8 mouse cellular contexts compared by ENCODE assay signal in the genomic region with DNA sequence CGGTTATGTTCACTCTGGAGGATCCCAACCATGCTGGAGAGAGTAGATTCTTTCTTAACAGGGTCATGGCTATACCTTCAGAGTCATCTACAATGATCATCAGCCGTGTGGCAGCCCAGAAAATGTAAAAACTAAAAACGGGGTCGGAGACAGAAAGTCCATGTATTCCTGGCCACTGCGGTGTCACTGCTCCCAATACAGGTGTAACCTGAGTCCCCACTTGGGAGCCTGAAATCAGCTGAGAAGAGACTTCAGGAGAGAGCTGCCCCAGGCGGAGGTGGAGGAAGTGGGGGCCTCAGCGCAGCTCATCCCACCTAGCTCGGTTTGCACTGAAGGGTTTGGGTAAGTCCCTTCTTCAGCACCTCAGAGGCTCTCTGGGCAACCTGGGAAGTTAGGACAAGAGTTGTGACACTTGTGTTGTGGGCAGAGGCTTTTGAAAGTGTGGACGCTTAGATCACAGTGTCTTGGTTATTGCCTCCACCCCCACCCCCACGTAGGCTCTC. TPM values are rescaled to one million over a fixed set of nuclear protein-coding genes. Genes with fewer than 3 reads are reported as not detected.
DNase-seq lines count a peak whose midpoint lies in the region; ATAC-seq and TF ChIP-seq lines count a peak whose summit lies in the region.
"Had no signal": no experiment of that assay in that cellular context is flagged by ENCODE, and none has a peak within 500 bp of the region (broad histone marks: within the 10 kb centered on the region; RNA-seq: fewer than 3 reads in every experiment).

No protein-coding gene starts in this region.

- peaks cover 2% of the 10 kb centered on the region; the same call in 1 of the 2 replicates for H3K4me1 ChIP-seq in lung, postnatal 0 days (ENCODE audit: insufficient read depth, low read depth, low read length)
- H3K4me1 ChIP-seq in embryonic facial prominence, embryonic 15.5 days: peaks cover 26% of the 10 kb centered on the region
- peaks cover 28% of the 10 kb centered on the region for H3K4me1 ChIP-seq in limb, embryonic 13.5 days
- H3K4me1 ChIP-seq in stomach, embryonic 15.5 days: peaks cover 6% of the 10 kb centered on the region; the same call in 1 of the 2 replicates

- 49% methylated on average over 10 of the region's 10 CpGs for WGBS in lung, postnatal 0 days
- 36% methylated on average over 10 of the region's 10 CpGs for WGBS in embryonic facial prominence, embryonic 15.5 days
- 42% methylated on average over 10 of the region's 10 CpGs for WGBS in limb, embryonic 13.5 days
- 45% methylated on average over 10 of the region's 10 CpGs for WGBS in stomach, embryonic 15.5 days

- ATAC-seq in lung, postnatal 0 days: peak; percentile 4; the same call in 1 of the 2 replicates
- ATAC-seq in embryonic facial prominence, embryonic 15.5 days (ENCODE audit: insufficient number of reproducible peaks, low FRiP score, low TSS enrichment, low read depth): no peak
- no peak for ATAC-seq in limb, embryonic 13.5 days (ENCODE audit: low FRiP score, low read depth)
- no peak for ATAC-seq in stomach, embryonic 15.5 days (ENCODE audit: insufficient read depth, low FRiP score, low read depth)

- peak overlapping the region; percentile 44 for H3K9ac ChIP-seq in lung, postnatal 0 days (replicated peaks; ENCODE audit: low read depth)
- peak overlapping the region; percentile 26 for H3K9ac ChIP-seq in embryonic facial prominence, embryonic 15.5 days
- H3K9ac ChIP-seq in limb, embryonic 13.5 days: peak overlapping the region; percentile 59
- H3K9ac ChIP-seq in stomach, embryonic 15.5 days: peak overlapping the region; percentile 23; the same call in 1 of the 2 replicates

- no peak for DNase-seq in lung, postnatal 0 days (ENCODE audit: low spot score)
- DNase-seq in lung, adult 18-20 months: no peak
- no peak for DNase-seq in right cerebral cortex, postnatal 4 days
- DNase-seq in layer of hippocampus, postnatal 36 days: no peak

- no peaks in the 10 kb centered on the region for H3K36me3 ChIP-seq in lung, postnatal 0 days (ENCODE audit: insufficient read depth, low read length)
- H3K36me3 ChIP-seq in embryonic facial prominence, embryonic 15.5 days: no peaks in the 10 kb centered on the region
- H3K36me3 ChIP-seq in limb, embryonic 13.5 days: no peaks in the 10 kb centered on the region
- H3K36me3 ChIP-seq in stomach, embryonic 15.5 days: no peaks in the 10 kb centered on the region

- H3K4me3 ChIP-seq in lung, postnatal 0 days (ENCODE audit: low read depth, low read length): peak overlapping the region; percentile 44
- peak overlapping the region; percentile 54 for H3K4me3 ChIP-seq in embryonic facial prominence, embryonic 15.5 days (replicated peaks)
- H3K4me3 ChIP-seq in limb, embryonic 13.5 days: peak overlapping the region; percentile 55
- peak overlapping the region; percentile 48 for H3K4me3 ChIP-seq in stomach, embryonic 15.5 days (replicated peaks)

- peak overlapping the region; percentile 73 for H3K27ac ChIP-seq in lung, postnatal 0 days (ENCODE audit: low read length)
- H3K27ac ChIP-seq in embryonic facial prominence, embryonic 15.5 days (replicated peaks): peak overlapping the region; percentile 63
- no peak overlapping the region for H3K27ac ChIP-seq in limb, embryonic 13.5 days
- no peak overlapping the region for H3K27ac ChIP-seq in stomach, embryonic 15.5 days

- H3K27me3 ChIP-seq in lung, postnatal 0 days (replicated peaks; ENCODE audit: insufficient read depth, low read length): no peaks in the 10 kb centered on the region
- no peaks in the 10 kb centered on the region for H3K27me3 ChIP-seq in embryonic facial prominence, embryonic 15.5 days
- H3K27me3 ChIP-seq in limb, embryonic 13.5 days: no peaks in the 10 kb centered on the region
- no peaks in the 10 kb centered on the region for H3K27me3 ChIP-seq in stomach, embryonic 15.5 days (replicated peaks)

- no peak for TF ChIP-seq CTCF in lung, postnatal 0 days (IDR thresholded peaks at IDR 0.05)

- no peak for TF ChIP-seq EP300 in lung, postnatal 0 days (IDR thresholded peaks at IDR 0.05)

- H3K4me2 ChIP-seq in lung, postnatal 0 days (replicated peaks; ENCODE audit: low read depth, low read length): peak overlapping the region; percentile 75
- peak overlapping the region; percentile 71 for H3K4me2 ChIP-seq in embryonic facial prominence, embryonic 15.5 days (replicated peaks)
- H3K4me2 ChIP-seq in limb, embryonic 13.5 days (replicated peaks): peak overlapping the region; percentile 83
- H3K4me2 ChIP-seq in stomach, embryonic 15.5 days: peak overlapping the region; percentile 72

- H3K9me3 ChIP-seq in lung, postnatal 0 days (ENCODE audit: low read length): no peaks in the 10 kb centered on the region
- no peaks in the 10 kb centered on the region for H3K9me3 ChIP-seq in embryonic facial prominence, embryonic 15.5 days (replicated peaks)
- H3K9me3 ChIP-seq in limb, embryonic 13.5 days: peaks cover 4% of the 10 kb centered on the region; the same call in 1 of the 2 replicates
- no peaks in the 10 kb centered on the region for H3K9me3 ChIP-seq in stomach, embryonic 15.5 days

RNA-seq across cellular contexts. Expression of a gene that starts 6.1 kb away (rescaled TPM):
- polyA plus RNA-seq in lung, postnatal 0 days (2015; fragmentation: Nextera tagmentation; extraction: Ambion mirVana): 136 and 148 TPM in 2 replicates
- polyA plus RNA-seq in embryonic facial prominence, embryonic 15.5 days (2015; fragmentation: Nextera tagmentation; extraction: Ambion mirVana): 122 and 132 TPM in 2 replicates
- 35.8 and 41.3 TPM in 2 replicates for polyA plus RNA-seq in limb, embryonic 13.5 days (2015; fragmentation: Nextera tagmentation; extraction: Ambion mirVana)
- 80.9 and 98.6 TPM in 2 replicates for polyA plus RNA-seq in stomach, embryonic 15.5 days (2015; fragmentation: Nextera tagmentation; extraction: Ambion mirVana)
- total RNA-seq in layer of hippocampus, postnatal 36 days (2021): 1 to 10 TPM; 2.3 to 2.9 TPM

RNA-seq across cellular contexts. Expression of a gene that starts 16.5 kb away (rescaled TPM):
- not detected in 2 replicates for polyA plus RNA-seq in lung, postnatal 0 days (2015; fragmentation: Nextera tagmentation; extraction: Ambion mirVana)
- polyA plus RNA-seq in embryonic facial prominence, embryonic 15.5 days (2015; fragmentation: Nextera tagmentation; extraction: Ambion mirVana): 0.18 and 0.49 TPM in 2 replicates
- 0.15 and 0.28 TPM in 2 replicates for polyA plus RNA-seq in limb, embryonic 13.5 days (2015; fragmentation: Nextera tagmentation; extraction: Ambion mirVana)
- 0.18 and 0.22 TPM in 2 replicates for polyA plus RNA-seq in stomach, embryonic 15.5 days (2015; fragmentation: Nextera tagmentation; extraction: Ambion mirVana)
- under 1 TPM; 0.40 to 0.45 TPM for total RNA-seq in layer of hippocampus, postnatal 36 days (2021)
- total RNA-seq: common myeloid progenitor, adult 5-6 weeks had no signal

Comparison
In these comparisons a context has a peak if more than half of its experiments do, and no peak if none do; other contexts are left out.
1. H3K27ac ChIP-seq: peak in lung, postnatal 0 days (single experiment) and embryonic facial prominence, embryonic 15.5 days (single experiment); none in limb, embryonic 13.5 days (single experiment) and stomach, embryonic 15.5 days (single experiment).
2. Peak in every context shown above with its lines, with median percentiles within 50 percentile points of each other: H3K4me2 ChIP-seq, H3K4me3 ChIP-seq and H3K9ac ChIP-seq.